Mouse (Mus musculus): Measurements from ENCODE around the gene Olfr125. TPM values are rescaled to one million over a fixed set of nuclear protein-coding genes. Genes with fewer than 3 reads are reported as not detected.
A peak's percentile ranks its signal among the peaks of the same experiment; 100 is the strongest.

The Olfr125 gene
- polyA plus RNA-seq (2015; fragmentation: Nextera tagmentation; extraction: Ambion mirVana): not detected in 2 replicates

- no peak within 1 kb of the TSS for H3K4me3 ChIP-seq
- H3K27ac ChIP-seq (replicated peaks): no peak within 1 kb of the TSS
- H3K4me2 ChIP-seq: no peak within 1 kb of the TSS
- no peaks in the 10 kb centered on the region for H3K4me1 ChIP-seq
- H3K9me3 ChIP-seq: no peaks in the 10 kb centered on the region
- no peak for ATAC-seq (ENCODE audit: extremely low read depth, insufficient number of reproducible peaks, low FRiP score, low TSS enrichment)
- no peaks in the 10 kb centered on the region for H3K36me3 ChIP-seq
- no peak within 1 kb of the TSS for H3K9ac ChIP-seq
- no peaks in the 10 kb centered on the region for H3K27me3 ChIP-seq (replicated peaks)
These were observed at the start of gene Olfr125 for GRCm38 (mm10) chr17:37832649-37833048. Gene Olfr125 (plus strand): TSS chr17:37832949.

DNA sequence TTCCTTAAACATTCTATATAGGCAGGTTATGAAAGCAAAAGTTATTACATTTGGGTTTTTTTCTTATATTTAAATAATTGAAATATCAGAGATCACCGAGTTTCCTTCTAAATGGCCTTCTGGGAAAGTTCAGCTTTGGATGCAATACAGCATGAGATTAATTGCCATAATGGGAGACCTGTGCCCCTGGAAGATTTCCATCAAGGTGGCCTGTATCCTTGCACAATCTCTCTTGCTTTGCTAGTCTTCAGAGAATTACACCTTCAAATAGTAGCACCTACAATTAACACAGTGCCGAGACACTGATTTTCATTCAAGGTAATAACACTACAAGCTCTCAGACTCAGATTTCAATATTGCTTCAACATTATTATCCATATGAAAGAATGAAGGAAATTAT is 39.5 kb upstream of the Olfr125 start, which contains the start of gene Olfr123:
Olfr123 (plus strand) TSS at position 301 of the 400 bp plus-strand sequence.
- Histone ChIP-seq H3K4me2 (no peak within 1 kb of the TSS), H3K4me3 (no peak within 1 kb of the TSS), H3K9me3 (no peaks in the 10 kb centered on the region), H3K4me1 (no peaks in the 10 kb centered on the region), H3K9ac (no peak within 1 kb of the TSS), H3K27me3 (replicated peaks) (no peaks in the 10 kb centered on the region), H3K36me3 (no peaks in the 10 kb centered on the region), H3K27ac (replicated peaks) (no peak within 1 kb of the TSS)
- ATAC-seq (ENCODE audit: extremely low read depth, insufficient number of reproducible peaks, low FRiP score, low TSS enrichment): no peak
- 74% methylated on average over 2 of the region's 2 CpGs for WGBS

DNA sequence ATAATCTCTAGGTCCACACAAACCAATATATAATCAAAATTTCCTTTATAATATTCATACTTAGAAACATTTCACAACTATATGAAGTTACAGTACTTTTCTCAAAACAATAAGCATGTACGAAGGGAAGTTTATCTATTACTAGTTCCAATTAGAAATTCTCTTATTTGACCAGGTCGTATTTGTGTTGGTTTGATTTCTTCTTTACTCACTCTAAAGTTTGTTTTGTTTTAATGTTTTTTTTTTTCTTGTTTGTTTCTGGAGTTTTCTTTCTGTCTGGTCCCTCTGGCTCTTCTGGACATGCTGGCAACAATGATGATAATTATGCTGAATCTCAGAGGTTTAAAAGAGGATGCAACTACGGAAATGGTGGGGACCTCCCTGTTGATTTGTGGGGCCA is 33.2 kb upstream of the Olfr125 start, which contains the start of gene Olfr124:
Olfr124 (plus strand) TSS at position 301 of the 400 bp plus-strand sequence.
- 74% methylated on average over 3 of the region's 3 CpGs for WGBS

GRCm38 (mm10) chr17:37847183-37847582 is 14.4 kb downstream of the Olfr125 start, which contains the start of gene Olfr126:
Gene Olfr126 (plus strand): TSS chr17:37847483.
- H3K27me3 ChIP-seq (replicated peaks): no peaks in the 10 kb centered on the region
- no peak within 1 kb of the TSS for H3K27ac ChIP-seq (replicated peaks)
- ATAC-seq (ENCODE audit: extremely low read depth, insufficient number of reproducible peaks, low FRiP score, low TSS enrichment): no peak
- H3K4me1 ChIP-seq: no peaks in the 10 kb centered on the region
- H3K36me3 ChIP-seq: no peaks in the 10 kb centered on the region
- H3K9me3 ChIP-seq: no peaks in the 10 kb centered on the region
- no peak within 1 kb of the TSS for H3K9ac ChIP-seq
- no peak within 1 kb of the TSS for H3K4me2 ChIP-seq
- no peak within 1 kb of the TSS for H3K4me3 ChIP-seq

More for the DNA sequence above, 33.2 kb upstream of the Olfr125 start, which contains the start of gene Olfr124:
- Histone ChIP-seq H3K27ac (replicated peaks) (no peak within 1 kb of the TSS), H3K4me1 (no peaks in the 10 kb centered on the region), H3K4me3 (no peak within 1 kb of the TSS), H3K36me3 (no peaks in the 10 kb centered on the region), H3K9me3 (no peaks in the 10 kb centered on the region), H3K9ac (no peak within 1 kb of the TSS), H3K4me2 (no peak within 1 kb of the TSS), H3K27me3 (replicated peaks) (no peaks in the 10 kb centered on the region)
- ATAC-seq (ENCODE audit: extremely low read depth, insufficient number of reproducible peaks, low FRiP score, low TSS enrichment): no peak

GRCm38 (mm10) chr17:37863901-37864300 is 31.2 kb downstream of the Olfr125 start:
- H3K4me2 ChIP-seq: no peak overlapping the region
- no peak overlapping the region for H3K27ac ChIP-seq (replicated peaks)
- no peak overlapping the region for H3K9ac ChIP-seq
- 55% methylated on average over 2 of the region's 2 CpGs for WGBS
- H3K27me3 ChIP-seq (replicated peaks): no peaks in the 10 kb centered on the region
- 0 out of 2 replicates have a peak, but pooled peaks cover 9% of the 10 kb centered on the region for H3K9me3 ChIP-seq
- H3K36me3 ChIP-seq: no peaks in the 10 kb centered on the region
- H3K4me1 ChIP-seq: no peaks in the 10 kb centered on the region
- no peak overlapping the region for H3K4me3 ChIP-seq
- no peak for ATAC-seq (ENCODE audit: extremely low read depth, insufficient number of reproducible peaks, low FRiP score, low TSS enrichment)

DNA sequence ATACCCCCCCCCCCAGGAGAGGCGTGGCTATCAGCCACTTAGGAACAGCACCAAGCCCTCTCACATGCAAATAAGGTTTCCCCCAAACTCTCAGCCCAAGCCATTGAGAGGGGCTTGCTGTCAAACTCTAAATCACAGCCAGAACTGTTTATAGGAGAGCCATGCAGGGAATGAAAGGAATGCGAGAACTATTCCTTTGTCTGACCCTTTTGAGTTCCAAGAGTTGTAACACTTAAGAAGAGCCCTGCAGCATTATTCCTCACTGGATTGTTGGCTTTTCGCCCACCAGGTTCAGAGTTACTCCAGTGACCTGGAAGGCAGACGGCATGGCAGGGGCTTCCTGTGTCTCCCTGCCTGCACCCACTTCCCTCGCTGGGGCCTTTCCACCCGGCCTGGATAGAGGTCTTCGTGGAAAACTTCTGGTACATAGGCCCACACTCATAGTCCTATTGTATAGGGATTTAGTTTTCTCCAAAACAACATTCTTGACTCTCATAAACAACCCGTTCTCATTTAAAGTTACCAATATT is 37.0 kb downstream of the Olfr125 start:
- Histone ChIP-seq H3K4me2 (peak overlapping the region; percentile 27), H3K9ac (no peak overlapping the region), H3K27me3 (replicated peaks) (no peaks in the 10 kb centered on the region), H3K9me3 (no peaks in the 10 kb centered on the region), H3K27ac (replicated peaks) (no peak overlapping the region), H3K4me3 (no peak overlapping the region), H3K4me1 (no peaks in the 10 kb centered on the region), H3K36me3 (no peaks in the 10 kb centered on the region)
- 20% methylated on average over 8 of the region's 8 CpGs for WGBS
- ATAC-seq (ENCODE audit: extremely low read depth, insufficient number of reproducible peaks, low FRiP score, low TSS enrichment): no peak

- H3K4me1 ChIP-seq: no peaks in the 10 kb centered on the region
- no peak overlapping the region for H3K4me3 ChIP-seq
- H3K9me3 ChIP-seq: no peaks in the 10 kb centered on the region
- no peaks in the 10 kb centered on the region for H3K36me3 ChIP-seq
- ATAC-seq (ENCODE audit: extremely low read depth, insufficient number of reproducible peaks, low FRiP score, low TSS enrichment): no peak
- H3K4me2 ChIP-seq: no peak overlapping the region
- H3K27me3 ChIP-seq (replicated peaks): no peaks in the 10 kb centered on the region
- 63% methylated on average over 3 of the region's 3 CpGs for WGBS
- no peak overlapping the region for H3K9ac ChIP-seq
- H3K27ac ChIP-seq (replicated peaks): no peak overlapping the region
These were observed 41.1 kb downstream of the Olfr125 start for GRCm38 (mm10) chr17:37873830-37874229.

Other genes with a start within 250 kb of the Olfr125 start
- gene Olfr114, start 240.2 kb upstream of the Olfr125 start, polyA plus RNA-seq (2015; fragmentation: Nextera tagmentation; extraction: Ambion mirVana): not detected in 2 replicates
- not detected in 2 replicates for gene Olfr115, start 205.8 kb upstream of the Olfr125 start, polyA plus RNA-seq (2015; fragmentation: Nextera tagmentation; extraction: Ambion mirVana)
- not detected in 2 replicates for gene Olfr116, start 205.8 kb upstream of the Olfr125 start, polyA plus RNA-seq (2015; fragmentation: Nextera tagmentation; extraction: Ambion mirVana)
- gene Olfr117, start 169.2 kb upstream of the Olfr125 start, polyA plus RNA-seq (2015; fragmentation: Nextera tagmentation; extraction: Ambion mirVana): not detected in 2 replicates
- gene Olfr118, start 166.0 kb upstream of the Olfr125 start, polyA plus RNA-seq (2015; fragmentation: Nextera tagmentation; extraction: Ambion mirVana): not detected in 2 replicates
- gene Olfr119, start 136.4 kb upstream of the Olfr125 start, polyA plus RNA-seq (2015; fragmentation: Nextera tagmentation; extraction: Ambion mirVana): not detected in 2 replicates
- gene Olfr120, start 111.1 kb upstream of the Olfr125 start, polyA plus RNA-seq (2015; fragmentation: Nextera tagmentation; extraction: Ambion mirVana): not detected in 2 replicates
- gene Olfr121, start 84.1 kb upstream of the Olfr125 start, polyA plus RNA-seq (2015; fragmentation: Nextera tagmentation; extraction: Ambion mirVana): not detected in 2 replicates
- gene Olfr122, start 64.3 kb upstream of the Olfr125 start, polyA plus RNA-seq (2015; fragmentation: Nextera tagmentation; extraction: Ambion mirVana): not detected in 2 replicates
- gene Olfr123, start 39.4 kb upstream of the Olfr125 start, polyA plus RNA-seq (2015; fragmentation: Nextera tagmentation; extraction: Ambion mirVana): not detected in 2 replicates
- not detected in 2 replicates for gene Olfr124, start 33.1 kb upstream of the Olfr125 start, polyA plus RNA-seq (2015; fragmentation: Nextera tagmentation; extraction: Ambion mirVana)
- gene Olfr126, start 14.5 kb downstream of the Olfr125 start, polyA plus RNA-seq (2015; fragmentation: Nextera tagmentation; extraction: Ambion mirVana): not detected in 2 replicates
- not detected in 2 replicates for gene Olfr127, start 67.5 kb downstream of the Olfr125 start, polyA plus RNA-seq (2015; fragmentation: Nextera tagmentation; extraction: Ambion mirVana)
- not detected in 2 replicates for gene Olfr128, start 87.6 kb downstream of the Olfr125 start, polyA plus RNA-seq (2015; fragmentation: Nextera tagmentation; extraction: Ambion mirVana)
- not detected in 2 replicates for gene Olfr761, start 120.1 kb downstream of the Olfr125 start, polyA plus RNA-seq (2015; fragmentation: Nextera tagmentation; extraction: Ambion mirVana)
- not detected in 2 replicates for gene Olfr129, start 227.1 kb downstream of the Olfr125 start, polyA plus RNA-seq (2015; fragmentation: Nextera tagmentation; extraction: Ambion mirVana)
- gene Olfr130, start 231.0 kb downstream of the Olfr125 start, polyA plus RNA-seq (2015; fragmentation: Nextera tagmentation; extraction: Ambion mirVana): not detected in 2 replicates